Mouse (Mus musculus): Measurements from ENCODE around the gene Casp3.

DNA sequence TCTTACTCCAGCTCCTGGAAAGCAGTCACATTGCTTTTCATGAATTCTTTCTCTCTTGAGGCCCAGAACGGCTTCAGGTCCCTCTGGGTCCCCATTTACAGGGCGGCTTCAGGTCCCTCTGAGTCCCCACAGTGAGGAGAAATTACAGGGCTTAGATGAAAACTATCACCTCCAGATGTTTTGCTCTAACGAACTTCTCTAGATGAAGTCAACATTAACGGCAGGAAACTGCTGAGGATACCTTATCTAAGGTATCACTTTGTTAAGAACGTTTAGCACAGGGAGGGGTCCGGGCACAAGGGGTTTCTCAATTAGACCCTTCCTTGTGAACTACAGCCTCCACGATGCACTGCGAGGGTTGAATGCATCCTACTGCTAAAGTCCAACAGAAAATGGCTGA lies 1.2 kb upstream of the Casp3 start:
- no peak for TF ChIP-seq CTCF (IDR thresholded peaks at IDR 0.05; ENCODE audit: low read depth)
- peak; percentile 69 for TF ChIP-seq EP300 (IDR thresholded peaks at IDR 0.05; ENCODE audit: low read depth)
